Mouse (Mus musculus) frontal cortex, postnatal 36 days (tissue): Measurements from ENCODE around the gene Phf8.
"Not testable (repeated sequence)": the region's sequence is repeated elsewhere in the genome, so short reads cannot be mapped to it uniquely, and the experiment has no call there.

Experiments used
- DNase-seq, 2 experiments: peaks; one replicate each; pipeline ENCODE4 v3.0.0; 2022; ENCODE audit warnings: low spot score in 2 of 2

Phf8 gene

DNA sequence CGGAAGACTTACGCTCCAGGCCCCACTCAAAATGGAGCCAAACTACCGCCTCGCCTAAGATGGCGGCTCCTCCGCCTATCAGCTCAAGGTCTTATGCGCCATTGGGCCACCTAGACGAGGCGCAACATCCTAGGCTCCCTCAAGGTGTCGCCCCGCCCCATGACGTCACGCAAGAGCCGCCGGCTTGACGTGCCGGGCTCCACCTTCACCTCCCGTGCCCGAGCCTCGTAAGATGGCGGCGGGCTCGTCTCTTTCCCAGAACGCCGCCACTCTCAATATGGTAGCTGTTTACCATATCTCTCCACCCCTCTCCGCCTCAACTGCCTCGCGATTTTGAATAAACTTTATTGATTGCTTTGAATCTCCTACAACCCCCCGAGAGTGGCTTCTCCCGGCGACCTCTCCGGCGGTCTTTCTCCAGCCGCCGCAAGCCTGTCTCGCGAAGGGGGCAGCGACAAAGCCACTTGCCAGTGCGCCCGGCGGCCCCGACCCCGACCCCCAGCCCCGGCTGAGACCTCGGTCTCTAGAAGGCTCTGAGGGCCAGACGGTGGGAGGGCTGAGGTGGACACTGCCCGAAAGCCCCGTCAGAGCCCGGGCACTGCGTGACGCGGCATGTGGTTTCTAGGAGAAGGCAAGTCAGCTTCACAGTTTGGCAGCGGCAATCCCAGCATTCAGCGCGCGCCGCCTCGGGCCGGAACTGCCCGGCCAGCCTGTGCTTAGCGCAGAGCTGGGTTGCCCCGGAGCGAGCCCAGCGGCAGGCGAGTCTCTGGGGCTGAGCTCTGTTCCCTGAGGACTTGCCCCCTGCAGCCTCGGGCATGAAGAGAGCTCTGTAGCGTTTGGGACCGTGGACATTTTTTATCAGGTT lies at the start of gene Phf8:
TSS of gene Phf8 (plus strand) at position 215 of the 865 bp plus-strand sequence.
- peak; percentile 89 to 96 for DNase-seq

GRCm38 (mm10) chrX:151488128-151488527 lies 32.3 kb upstream of the Phf8 start:
- no peak for DNase-seq

GRCm38 (mm10) chrX:151493269-151493668 lies 27.2 kb upstream of the Phf8 start:
- DNase-seq = not testable (repeated sequence)

GRCm38 (mm10) chrX:151496596-151496995 lies 23.9 kb upstream of the Phf8 start:
- no peak for DNase-seq

GRCm38 (mm10) chrX:151508536-151508935 lies 11.9 kb upstream of the Phf8 start:
- DNase-seq = no peak

GRCm38 (mm10) chrX:151509906-151510305 lies 10.6 kb upstream of the Phf8 start:
- DNase-seq = no peak

GRCm38 (mm10) chrX:151513066-151513465 lies 7.4 kb upstream of the Phf8 start:
- no peak for DNase-seq

DNA sequence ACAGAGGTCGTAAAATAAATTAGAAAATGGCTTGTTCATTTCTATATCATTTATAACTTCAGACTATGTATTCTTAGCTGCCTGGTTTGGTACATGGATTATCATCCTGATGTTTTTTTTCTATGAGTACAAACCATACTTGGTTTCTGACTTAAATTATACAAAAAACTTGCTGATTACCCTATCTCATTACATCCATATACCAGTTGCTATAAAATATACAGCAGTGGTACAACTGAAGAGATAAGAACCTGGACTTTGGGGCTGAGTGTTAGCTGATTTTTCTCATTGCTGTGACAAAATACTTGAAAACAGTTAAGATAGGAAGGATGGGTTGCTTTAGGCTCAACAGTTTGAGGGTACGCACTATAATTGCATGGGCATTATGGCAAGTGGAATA lies 6.8 kb upstream of the Phf8 start:
- DNase-seq = no peak

DNA sequence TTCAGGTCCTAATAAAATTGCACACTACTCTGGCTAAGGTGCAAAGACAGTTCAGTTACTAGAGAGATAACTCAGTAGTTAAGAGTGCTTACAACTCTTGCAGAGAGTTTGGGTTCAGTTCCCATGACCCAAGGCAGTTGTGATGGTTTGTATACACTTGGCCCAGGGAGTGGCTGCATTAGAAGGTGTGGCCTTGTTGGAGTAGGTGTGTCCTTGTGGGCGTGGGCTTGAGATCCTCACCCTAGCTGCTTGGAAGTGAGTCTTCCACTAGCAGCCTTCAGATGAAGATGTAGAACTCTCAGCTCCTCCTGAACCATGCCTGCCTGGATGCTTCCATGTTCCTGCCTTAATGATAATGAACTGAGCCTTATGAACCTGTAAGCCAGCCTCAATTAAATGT lies 2.3 kb upstream of the Phf8 start:
- no peak for DNase-seq

DNA sequence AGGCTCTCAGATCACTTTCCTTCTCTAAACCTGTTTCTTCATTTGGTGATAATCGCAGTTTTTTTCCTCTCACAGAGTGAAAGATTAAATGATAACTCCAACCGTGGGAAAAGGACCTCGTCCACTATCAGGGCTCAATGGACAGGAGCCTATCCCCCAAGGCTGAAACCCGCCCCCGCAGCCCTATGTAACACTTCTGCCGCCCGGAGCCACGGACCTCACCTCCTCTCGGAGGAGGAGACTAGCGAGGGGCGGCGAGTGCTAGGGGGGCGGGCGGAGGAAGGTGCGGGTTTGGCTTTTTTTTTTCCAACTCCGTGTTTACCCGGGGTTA lies 380 bp upstream of the Phf8 start:
- DNase-seq = no peak

DNA sequence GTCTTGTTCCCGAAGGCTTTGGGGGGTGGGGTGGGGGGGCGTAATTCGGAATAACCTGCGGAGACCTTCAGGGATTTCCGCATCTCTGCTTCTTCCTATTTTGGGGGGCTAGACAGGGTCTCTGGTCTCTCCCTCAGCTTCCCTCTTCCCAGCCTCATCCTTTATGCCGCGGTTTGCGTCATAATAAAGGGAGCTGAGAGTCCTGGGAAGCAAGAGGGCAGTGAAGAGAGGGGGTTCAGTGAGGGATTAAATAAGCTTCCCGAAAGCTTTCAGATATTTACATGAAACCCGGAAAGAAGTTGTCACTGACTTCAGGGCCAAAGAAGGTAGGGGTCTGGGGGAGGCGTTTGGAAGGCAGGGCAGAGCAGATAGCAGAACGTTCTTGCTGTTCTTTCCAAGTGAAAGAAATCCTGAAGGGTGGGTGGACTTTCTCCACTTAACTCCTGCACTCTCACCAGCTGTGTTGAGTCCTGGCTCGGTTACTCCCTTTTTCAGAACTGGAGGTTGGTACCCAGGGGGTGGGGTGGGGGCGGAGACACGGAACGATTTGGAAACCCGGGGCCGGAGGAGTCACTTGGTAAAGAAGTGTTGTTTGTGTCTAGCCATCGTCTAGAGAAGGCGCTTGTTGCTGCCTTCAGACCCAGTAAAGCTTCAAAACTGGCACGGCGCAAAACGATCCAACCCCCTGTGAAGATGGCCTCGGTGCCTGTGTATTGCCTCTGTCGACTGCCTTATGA lies 1.5 kb downstream of the Phf8 start:
- peak; percentile 2 to 10 for DNase-seq

- DNase-seq = no peak
These were observed 32.9 kb downstream of the Phf8 start for GRCm38 (mm10) chrX:151553356-151553755.

DNA sequence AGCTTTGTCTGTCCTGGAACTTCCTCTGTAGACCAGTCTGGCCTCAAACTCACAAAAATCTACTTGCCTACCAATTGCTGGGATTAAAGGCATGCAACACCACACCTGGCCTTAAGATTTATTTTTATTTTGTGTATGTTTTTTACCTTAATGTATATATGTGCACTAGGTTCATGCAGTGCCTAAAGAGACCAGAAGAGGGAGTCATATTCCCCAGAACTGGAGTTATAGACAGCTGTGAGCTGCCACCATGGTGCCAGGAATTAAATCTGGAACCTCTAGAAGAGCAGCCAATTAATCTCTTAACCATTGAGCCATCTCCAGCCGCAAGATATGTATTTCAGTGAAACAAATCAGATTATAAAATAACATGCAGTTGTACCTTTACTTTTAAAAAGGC lies 54.7 kb downstream of the Phf8 start:
- no peak for DNase-seq

- no peak for DNase-seq
These were observed 122.9 kb downstream of the Phf8 start for GRCm38 (mm10) chrX:151643386-151643785.

GRCm38 (mm10) chrX:151653744-151654143 lies 133.3 kb downstream of the Phf8 start:
- DNase-seq = no peak

- no peak for DNase-seq
These were observed 154.2 kb downstream of the Phf8 start for GRCm38 (mm10) chrX:151674492-151675171.
